Mouse (Mus musculus) CD4-positive, CD25-positive, alpha-beta regulatory T cell, adult 4 months (primary cell): Measurements from ENCODE around the gene Ppp4r3a. TPM values are rescaled to one million over a fixed set of nuclear protein-coding genes. Genes with fewer than 3 reads are reported as not detected.

Source experiments
- ATAC-seq: one replicate; pipeline ENCODE4 v1.8.0; 2017
- polyA plus RNA-seq, 2 experiments: library from polyadenylated mRNA; unstranded; fragments of 100-300 nt; shearing (Covaris generic); gene quantifications; one replicate each; pipeline ENCODE4 v1.2.1; 2017

Gene Ppp4r3a
- polyA plus RNA-seq, 2 experiments from 2014 or later, result 28.0 to 44.6 TPM

DNA sequence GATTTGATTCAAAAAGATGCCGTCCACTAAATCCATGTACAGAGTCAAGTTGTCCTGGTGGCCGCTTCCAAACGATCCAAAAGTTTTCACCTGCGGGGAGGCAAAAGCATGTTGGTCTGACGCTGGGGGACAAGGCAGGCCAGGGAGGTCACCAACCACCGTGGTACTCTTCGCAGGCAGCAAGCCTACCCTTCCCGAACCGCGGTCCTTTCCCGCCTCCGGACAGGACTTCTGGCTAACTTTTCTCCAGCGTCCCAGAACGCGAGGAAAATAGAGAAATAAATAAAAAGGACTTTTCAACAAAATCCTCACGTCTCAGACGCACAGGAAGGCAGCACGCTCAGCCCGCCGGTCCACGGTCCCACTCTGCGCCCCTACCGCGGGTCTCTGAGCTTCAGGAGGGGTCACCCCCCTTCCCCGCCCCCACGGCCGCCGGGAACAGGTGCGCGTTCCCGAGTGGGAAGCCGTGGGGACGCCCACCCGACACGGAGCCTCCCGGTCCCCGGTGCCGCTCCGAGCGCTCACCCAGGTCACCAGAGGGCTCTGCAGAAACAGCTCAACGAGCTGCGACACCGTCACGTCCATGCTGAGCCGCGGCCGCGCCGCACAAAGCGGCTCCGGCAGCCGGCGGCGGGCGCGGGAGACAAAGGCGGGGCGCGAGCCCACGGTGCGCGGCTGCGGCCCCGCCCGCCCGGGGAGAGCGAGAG lies 55.1 kb downstream of the Ppp4r3a start:
- no peak for ATAC-seq

DNA sequence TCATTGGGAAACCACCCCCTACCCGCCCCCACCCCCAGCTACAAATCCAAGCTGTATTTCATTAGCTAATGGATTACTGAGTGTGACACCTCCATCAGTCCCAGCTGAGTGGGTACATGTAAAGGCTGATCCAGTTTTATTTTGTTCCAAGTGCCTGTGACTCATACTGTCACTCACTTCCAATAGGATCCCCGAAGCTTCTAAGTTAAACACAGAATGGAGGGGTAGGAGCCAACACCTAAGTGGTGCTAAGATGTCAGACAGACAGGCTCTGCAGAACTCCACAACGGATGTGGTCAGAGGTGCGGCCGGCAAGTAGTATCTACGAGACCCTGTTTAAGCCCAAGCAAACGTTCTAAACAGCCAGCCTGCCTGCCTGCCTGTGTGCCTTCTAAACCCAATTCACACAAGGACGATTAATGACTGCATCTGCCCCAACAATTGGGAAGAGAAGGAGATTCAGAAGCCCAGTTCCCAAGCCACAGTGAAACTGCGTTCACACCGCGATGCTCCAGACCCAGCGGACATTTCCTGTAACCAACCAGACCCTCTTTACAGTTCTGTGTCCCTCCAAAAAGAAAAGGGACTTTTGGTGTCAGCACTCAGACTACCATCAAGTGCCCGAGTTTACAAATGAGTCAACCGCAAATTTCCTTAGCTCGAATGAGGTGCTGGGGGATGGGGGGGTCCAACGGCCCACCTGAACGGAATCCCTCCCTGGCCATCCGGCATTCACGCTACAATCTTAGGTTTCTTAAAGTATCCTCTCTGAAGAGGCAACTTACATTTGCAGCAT lies 55.9 kb downstream of the Ppp4r3a start:
- ATAC-seq, result peak; percentile 38

DNA sequence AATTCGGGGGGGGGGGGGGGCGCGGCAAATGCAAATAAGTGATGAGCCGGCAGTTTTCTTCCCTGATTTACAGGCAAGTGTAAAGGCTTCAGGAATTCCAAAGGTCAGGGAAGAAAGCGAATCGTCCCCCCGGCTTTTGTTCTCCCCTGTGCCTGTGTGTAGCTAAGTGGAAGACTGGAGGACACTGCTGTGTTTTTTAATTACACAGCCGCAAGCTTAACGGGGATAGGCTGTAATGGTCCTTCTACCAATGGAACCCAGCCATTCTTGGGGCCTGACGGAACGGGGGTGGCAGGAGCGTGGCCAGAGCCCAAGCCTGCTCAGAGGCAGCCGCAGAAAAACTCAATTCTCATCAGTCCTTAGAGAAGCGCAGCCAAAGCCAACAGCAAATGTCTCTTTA lies 56.6 kb downstream of the Ppp4r3a start:
- ATAC-seq, result no peak

DNA sequence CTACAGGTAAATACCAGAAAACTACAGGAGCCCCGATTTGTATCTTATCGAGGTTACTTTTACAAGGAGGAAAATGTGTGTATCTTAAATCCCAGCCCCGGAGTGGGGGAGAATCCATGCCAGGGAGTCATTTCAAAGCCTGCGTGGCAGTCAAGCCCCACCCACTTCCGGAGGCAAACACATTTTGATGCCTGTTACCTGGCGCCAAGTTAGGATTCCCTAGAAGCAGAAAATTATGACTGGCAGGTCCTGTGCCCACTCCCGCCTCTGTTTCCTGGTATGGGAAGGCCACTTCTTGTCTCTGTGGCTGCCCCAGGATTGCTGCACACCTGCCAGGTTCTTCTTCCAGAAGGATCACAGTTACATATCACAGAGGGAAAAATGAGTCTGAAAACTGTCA lies 57.0 kb downstream of the Ppp4r3a start:
- ATAC-seq, result no peak

DNA sequence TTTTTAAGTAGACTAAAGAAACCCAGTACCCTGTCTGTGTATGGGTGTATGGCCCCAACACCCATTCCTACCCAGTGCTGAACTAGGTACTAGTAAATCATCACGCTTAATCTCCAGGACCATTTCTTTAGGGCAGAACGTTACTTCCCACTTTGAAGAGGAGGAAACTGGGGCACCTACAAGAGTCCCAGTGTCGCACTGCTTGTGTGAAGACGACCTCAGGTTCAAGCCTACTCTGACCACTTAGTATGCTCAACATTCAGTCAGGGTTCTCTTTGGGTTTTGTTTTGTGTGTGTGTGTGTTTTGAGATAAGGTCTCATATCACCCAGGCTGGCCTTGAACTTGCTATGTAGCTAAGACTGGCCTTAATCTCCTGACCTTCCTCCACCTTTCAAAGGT lies 57.5 kb downstream of the Ppp4r3a start:
- no peak for ATAC-seq

DNA sequence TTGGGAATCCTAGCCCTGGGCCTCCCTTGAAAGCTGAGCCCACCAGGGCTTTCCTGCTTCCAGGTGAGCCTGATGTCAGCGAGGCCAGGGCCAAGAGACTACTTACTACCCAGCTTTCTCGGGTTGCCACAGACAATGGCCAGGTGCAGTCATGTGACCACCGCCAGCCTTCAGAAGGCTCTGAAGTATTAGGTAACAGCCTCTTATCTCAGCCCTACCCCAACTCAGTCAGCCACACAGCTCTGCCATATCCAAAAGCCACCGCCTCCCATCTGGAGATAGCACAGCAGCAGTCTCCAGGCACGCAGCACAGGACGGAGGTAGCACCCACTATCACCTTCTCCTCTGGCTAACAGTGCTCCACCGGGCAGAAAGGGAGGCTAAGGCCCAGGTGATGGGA lies 58.1 kb downstream of the Ppp4r3a start:
- ATAC-seq, result no peak

DNA sequence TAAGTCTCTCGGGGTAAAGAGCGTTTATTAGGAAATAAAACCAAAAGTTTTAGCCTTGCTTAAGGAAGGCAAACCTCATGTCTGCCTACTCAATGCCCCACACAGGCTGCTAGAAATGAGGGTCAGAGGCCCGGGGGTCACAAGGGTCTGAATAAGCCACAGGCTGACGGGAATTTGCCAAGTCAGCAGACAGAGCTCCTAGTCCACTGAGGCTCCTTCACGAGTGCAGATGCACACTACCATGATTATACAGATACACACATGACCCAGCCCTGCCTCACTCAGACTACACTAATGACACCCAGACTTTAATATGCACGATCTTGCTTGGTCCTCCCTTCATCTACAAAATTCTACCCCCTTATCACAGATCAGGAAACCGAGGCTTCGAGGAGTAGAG lies 58.7 kb downstream of the Ppp4r3a start:
- no peak for ATAC-seq

DNA sequence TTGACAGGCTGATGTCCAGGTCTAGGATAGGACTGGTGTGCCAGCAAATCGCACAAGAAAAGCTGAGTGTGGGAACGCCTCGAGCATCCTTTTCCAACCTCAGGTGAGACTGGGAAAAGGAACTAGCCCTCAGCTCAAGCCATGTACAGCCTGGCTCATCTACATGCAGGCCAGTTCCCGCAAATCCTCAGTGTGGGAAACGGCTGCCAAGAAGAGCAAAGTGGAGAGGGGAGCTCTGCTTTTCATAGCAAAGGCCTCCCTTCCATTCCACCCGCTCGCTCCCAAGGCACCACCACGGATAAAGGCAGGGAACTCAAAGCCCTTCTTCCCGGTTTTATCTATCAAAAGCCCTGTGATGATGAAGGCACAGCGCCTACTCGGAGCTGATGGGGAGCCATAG lies 60.4 kb downstream of the Ppp4r3a start:
- ATAC-seq, result no peak

DNA sequence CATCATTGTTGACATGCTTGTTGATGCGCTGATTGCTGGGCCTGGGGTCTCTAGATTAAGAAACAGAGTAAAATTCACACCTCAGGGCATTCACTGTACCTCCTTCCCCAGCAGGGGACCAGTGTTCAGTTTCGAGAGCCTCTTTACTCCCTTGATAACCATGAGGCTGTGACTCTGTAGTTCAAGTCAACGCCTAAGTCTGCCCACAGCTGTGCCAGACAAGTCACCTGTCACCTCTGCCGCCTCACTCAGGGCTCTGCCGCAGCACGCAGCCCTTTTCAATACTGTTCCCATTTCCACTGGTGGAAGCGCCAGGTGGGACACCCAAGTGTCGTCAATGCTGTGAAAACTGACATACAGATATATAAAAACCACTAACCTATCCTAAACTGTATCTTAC lies 61.1 kb downstream of the Ppp4r3a start:
- no peak for ATAC-seq

DNA sequence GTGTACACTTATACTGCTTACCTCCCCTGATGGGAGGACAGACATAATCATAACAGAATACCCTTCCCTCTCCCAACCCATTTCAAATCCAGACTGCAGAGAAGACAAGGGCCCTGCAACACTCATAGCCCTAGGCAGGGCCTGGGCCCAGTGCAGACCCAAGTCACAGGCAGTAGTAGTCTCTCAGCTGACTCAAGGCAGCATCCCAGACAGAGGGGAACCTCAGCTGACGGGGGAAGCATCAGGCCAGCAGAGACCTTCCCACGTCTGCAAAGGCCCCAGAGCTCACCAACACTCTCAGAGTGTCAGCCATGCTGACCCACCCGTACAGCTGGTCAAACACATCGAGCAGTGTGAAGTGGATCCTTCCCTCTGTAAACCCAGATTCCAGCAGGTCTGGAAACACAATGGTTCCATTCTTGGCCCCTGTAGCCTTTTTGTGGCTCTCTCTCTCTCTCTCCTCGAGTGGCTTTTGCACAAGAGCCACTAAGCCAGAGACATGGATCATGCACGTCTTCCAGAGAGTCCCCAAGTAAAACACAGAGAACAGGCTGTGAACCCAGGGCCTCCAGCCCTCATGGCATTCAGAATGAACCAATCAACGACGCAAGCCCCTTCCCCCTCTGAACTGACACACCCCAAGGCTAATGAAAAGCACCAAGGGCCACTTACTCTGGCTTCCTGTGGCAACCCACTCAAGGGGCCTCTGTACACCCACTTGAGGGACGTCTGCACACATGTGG lies 61.8 kb downstream of the Ppp4r3a start:
- no peak for ATAC-seq

DNA sequence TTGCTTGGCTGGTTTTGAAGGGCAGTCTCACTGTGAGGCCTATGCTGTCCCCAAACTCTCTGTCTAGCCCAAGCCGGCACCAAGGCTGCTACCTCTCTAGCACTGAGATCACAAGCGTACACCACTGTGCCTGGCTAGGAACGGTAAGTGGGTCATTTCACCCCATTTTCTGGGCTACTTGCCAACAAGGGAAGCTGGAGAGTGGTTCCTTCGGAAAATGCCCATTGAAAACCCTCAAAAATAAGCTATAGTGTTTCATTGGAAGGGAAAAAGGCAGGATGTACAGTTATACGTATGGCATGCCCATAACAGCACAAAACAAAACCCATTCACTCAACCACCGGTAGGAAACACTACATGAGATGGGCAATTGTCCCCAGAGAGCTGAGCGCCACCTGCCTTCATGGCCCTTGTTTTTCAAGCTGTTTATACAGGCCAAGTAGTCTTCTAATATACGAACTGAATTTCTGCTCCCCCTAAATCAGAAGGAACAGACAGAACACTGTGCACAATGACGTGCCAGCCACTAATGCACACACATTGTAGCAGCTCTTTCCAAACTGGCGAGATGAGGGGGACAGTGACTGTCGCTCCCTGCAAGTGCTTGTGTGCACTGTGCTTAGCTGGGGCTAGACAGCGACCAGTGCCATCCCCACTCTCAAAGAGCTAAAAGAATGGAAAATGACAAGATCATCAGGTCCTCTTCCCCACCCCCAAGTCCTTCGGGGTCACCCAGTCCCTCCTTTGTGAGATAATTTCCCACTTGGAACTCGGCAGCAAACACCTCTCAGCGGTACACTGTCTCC lies 63.1 kb downstream of the Ppp4r3a start:
- no peak for ATAC-seq

DNA sequence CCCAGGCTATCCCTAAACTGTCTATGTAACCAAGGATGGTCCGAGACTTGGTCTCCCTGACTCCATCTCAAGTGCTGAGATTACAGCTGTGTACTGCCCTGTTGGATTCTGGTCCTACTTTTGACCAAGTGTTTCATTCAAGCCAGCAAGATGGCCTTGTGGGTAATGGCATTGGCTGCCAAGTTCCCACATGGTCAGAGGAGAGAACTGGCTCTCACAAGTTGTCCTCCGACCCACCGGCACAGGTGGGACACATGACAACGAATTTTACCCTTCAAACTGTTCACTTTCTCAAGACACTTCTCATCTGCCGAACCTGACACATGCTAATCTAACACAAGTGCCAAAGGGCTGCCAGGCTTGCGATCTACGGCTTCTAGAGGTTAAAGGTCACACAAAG lies 64.1 kb downstream of the Ppp4r3a start:
- no peak for ATAC-seq

DNA sequence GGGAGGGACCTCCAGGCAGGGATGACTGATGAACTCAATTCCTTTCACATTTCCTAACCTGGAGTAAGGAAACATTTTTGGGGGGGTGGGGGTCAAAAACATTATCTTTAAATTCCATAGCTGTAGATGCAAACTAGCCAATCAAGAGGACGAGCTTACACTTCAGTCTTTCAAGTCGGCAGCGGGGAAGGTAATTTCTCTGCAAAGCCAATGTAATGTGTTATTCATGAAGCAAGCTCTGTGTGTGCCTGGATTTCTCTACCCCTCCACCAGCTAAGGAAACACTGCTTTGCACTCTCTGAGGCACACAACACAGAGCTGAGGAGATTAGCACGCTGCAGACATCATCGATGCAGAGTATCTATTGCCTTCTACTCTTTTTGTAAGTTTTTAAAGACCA lies 64.5 kb downstream of the Ppp4r3a start:
- ATAC-seq, result no peak

DNA sequence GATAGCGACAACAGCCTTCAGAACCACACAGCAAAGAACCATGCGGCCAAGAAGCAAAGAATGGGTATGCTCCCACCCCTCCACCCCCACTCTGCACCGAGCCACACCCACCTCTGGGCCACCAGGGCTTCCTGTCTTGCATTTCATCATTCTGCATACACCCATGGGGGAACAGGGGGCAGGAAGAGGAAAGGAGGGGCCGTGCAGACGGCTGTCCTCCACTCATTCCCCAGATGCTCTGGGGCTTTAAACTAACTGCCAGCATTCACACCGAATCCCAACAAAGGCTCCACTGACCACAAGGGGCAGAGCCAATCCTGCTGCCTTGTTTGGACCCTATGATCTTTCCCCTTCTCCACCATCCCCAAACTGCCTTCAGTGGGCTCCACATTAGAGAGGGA lies 65.5 kb downstream of the Ppp4r3a start:
- peak; percentile 81 for ATAC-seq

DNA sequence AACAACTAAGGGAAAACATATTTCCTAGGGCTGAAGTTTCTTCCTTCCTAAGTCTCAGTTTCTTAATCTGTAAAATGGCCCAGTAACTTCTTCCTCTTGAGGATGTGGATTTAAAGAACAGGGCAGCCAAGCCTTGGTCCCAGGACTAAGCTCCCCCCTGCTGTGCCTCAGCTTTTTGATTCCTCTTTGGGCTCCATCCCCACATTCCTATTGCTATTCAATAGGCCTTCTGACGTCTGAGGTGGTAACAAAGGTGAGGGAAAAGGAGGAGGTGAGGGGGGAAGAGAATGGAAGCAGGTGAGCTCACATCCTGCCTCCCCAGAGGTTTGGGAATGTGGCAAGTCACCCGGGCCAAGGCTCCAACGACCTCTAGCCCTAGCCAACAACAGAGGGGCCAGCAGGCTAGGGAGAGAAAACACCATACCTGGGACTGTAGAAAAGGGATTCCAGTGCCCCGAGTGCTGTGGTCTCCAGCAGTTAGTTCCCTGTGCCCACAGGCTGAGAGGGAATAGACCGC lies 67.0 kb downstream of the Ppp4r3a start:
- ATAC-seq, result no peak

DNA sequence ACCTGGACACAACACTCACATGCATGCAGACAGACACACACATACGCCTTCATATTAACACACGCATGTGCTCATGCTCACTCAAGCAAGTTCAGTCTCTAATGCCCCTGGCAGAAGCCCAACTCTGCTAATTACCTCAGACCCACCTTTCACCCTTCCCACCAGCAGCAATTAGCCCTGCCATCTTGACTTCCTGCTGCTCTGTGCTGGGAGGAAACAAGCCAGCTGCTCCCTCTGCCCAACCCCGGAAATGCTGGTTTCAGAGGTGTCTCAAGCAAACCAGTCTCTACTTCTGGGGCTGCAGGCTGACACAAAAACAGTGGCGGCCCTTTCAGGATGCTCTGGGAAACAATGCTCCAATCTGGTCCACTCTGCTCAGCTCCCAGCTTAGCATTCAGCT lies 67.6 kb downstream of the Ppp4r3a start:
- ATAC-seq, result peak; percentile 69

DNA sequence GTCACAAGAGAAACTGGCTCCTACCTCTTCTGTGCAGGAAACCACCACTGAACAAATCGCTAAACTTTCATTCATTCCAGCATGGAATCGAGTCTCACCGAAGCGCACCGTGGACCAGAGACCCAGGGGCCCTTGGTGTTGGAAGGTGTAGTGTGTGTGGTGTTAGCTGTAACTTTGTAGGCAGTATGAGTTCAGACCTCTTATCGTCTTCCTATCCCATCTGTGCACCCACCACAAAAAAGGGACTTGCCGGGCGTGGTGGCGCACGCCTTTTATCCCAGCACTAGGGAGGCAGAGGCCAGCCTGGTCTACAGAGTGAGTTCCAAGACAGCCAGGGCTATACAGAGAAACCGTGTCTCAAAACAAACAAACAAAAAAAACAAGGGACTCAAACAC lies 68.3 kb downstream of the Ppp4r3a start:
- no peak for ATAC-seq

DNA sequence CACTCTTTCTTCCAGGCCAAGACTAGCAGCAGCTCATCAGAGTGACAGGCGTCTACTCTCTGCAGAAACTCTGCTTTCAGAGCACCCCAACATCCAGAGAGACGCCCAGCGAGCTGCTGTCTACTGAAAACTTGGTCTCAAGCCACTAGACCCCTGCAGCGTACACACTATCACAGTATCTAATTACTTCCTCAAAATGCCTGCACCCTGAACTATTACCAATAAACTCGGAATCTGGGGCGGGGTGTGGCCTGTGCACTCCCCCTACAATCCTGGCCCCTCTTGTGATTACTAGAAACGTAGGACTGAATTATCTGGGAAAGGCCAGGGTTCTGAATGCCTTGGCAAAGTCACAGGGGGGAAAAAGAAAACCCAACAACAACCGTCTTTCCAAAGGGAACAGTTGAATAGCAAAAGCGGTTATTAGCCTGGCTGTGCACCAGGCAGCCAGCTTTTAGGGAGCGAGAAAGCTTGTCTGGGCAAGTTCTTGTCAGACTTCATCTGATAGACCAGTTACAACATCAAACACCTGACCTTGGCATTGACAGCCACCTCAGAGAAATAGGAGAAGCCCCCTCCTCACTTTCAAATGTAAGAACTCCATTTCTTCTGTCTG lies 68.8 kb downstream of the Ppp4r3a start:
- no peak for ATAC-seq

DNA sequence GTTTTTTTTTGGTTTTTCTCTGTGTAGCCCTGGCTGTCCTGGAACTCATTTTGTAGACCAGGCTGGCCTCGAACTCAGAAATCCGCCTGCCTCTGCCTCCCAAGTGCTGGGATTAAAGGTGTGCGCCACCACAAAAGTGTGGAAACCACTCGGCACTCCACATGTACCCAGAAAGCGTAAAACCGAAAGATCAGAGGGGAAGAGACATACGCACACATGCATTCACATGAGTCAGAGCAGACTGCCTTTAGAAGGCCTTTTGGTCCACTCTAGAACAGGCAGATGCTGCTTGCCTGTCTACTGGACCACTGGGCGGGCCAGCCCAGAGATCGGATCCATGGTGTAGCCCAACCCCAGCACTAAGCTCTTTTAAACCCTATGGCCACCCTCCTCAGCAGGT lies 69.8 kb downstream of the Ppp4r3a start:
- ATAC-seq, result peak; percentile 19

DNA sequence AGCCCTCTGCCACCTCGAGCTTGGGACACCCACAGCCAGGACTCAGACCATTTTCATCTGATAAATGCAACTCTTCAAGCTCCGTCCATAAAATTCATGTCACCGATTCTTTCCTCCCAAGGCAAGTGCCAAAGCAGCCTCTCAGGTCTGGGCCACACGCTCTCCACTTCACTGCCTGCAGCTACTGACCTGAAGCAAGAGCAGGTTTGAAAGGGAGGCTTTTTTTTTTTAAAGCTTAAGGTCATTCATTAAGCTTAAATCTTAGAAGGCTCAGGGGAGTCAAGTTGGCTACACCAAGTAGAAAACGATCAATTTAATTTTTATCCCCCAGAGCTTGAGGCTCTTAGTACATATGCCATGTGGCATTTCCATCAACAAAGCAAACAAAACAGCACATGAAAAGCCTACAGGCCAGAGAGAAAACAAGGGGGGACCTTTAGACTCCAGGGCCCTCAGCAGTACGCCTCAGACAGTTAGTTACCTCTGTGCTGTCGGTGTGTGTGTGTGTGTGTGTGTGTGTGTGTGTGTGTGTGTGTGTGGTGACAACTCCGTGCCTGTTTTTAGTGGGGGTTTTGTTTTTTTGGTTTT lies 70.3 kb downstream of the Ppp4r3a start:
- ATAC-seq, result no peak

DNA sequence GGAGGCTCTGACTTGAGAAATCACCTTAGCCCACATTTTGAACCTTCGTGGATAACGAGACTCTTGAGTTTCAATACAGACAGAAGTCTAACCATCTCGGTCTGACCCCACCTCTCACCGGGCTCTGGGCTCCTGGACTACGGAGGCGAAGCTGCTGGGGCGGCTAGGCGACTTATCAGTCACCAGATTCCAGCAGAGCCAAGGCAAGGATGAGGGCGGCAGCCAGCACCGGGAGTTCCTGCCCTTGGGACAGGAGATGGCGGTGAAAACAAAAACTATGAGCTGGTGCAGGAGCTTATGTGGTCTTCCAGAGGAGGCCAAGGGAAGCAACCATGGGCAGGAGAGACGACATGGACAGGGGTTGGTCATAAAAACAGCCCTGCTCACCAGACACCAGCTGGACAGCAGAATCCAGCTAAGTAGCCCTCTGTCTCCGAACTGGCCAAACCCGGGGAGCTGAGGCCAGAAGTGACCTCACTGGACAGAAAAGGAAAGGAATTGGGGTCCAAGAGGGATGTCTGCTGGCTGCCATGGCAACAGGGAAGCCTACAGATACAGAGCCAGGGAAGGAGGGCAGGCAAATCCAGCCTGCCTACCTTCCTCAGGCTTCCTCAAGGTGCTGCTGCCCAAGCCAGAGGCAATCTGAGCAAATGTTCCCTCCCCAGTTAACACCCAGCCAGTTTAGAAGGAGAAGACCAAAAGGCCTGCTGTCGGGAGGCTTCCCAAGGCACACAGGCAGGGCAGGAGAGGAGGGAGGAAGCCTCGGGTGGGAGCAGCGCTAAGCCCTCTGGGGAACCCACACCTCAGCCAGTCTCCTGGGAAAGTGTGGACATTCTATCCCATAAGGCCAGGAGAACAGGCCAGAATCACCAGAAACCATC lies 71.1 kb downstream of the Ppp4r3a start:
- no peak for ATAC-seq
